Mouse (Mus musculus): ENCODE results near the gene Hmg20a.

- TF ChIP-seq EP300 (IDR thresholded peaks at IDR 0.05; ENCODE audit: low read depth) (no peak), CTCF (IDR thresholded peaks at IDR 0.05; ENCODE audit: low read depth) (no peak)
These were observed 3.0 kb upstream of the Hmg20a start for GRCm38 (mm10) chr9:56415393-56415792.

Data from liver, embryonic 14.5 days (tissue).